Mouse (Mus musculus): Measurements from ENCODE around the gene Rho.

The Rho gene

DNA sequence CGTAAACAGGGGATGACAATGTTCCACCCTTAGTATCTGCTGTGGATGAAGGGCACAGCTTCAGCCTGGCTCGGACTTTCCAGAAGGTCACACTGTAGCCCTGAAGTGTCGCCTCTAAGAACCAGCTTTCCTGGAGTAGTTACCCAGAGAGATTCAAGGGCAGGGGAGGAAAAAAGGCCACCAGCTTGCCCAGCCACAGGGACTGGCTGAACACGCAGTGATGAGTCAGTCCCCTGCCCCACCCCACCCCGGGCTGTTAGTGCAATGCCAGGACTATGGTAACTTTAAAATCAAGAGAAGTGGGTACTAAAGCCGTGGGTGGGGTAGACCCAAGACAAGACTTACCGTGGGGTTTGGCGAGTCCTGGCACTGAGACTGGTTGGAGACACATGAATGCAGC, 44.1 kb downstream of the Rho start:
- no peak for DNase-seq (ENCODE audit: low spot score in 2 of 2)

DNA sequence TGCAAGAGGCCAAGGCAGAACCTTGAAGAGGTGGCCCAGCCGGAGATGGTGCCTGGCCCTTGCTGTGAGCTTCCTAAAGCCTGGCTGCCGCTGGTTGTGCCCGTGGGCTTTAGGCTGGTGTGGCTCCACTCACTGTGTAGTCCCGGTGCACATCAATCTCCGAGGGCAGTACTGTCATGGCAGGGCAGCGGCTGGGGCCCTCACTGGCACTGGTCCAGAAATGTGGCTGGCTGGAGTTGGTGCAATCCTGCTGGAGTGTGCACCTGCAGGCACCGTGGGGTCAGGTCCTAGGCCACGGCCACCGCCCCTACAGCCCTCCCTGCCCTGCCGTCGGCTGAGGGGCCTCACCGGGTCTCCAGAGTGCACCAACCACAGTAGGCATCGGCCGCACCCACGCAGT, 46.3 kb downstream of the Rho start:
- DNase-seq (ENCODE audit: low spot score in 2 of 2) = no peak

DNA sequence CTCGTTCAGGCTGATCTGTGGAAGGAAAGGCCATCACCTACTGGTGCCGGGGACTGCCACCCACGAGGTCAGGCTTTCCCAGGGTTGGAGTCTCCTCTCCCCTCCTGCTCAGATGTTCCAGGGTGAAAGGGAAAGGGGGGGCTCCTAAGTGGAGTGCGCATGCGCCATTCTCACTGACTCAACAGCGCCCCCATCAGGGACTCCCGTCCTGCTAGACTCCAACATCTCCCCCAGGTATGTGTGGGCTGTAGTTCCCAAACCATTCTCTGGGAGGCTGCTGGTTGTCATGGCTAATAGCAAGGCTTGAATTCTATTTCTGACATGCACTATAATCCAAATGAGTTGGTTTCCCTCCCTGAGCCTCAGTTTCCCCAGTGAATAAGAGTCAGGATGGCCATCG, 47.0 kb downstream of the Rho start:
- DNase-seq (ENCODE audit: low spot score in 2 of 2) = no peak

DNA sequence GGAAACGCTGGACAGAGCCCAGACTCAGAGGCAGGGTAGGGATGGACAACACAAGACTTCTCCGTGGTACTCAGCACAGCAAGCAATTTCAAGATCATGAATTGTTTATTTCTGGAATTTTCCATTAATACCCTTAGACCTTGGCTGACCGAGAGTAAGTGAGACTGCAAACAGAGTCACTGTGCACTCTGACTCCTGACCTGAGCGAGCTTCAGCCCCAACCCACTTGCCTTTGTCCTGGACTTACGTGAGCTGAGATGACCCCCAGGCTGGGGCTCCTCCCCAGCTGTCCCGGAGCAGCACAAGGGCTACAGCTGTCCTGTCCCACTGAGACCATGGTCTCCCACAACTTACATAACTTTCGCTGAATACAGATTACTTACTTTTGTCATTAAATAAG, 51.3 kb downstream of the Rho start:
- no peak for DNase-seq (ENCODE audit: low spot score in 2 of 2)

DNA sequence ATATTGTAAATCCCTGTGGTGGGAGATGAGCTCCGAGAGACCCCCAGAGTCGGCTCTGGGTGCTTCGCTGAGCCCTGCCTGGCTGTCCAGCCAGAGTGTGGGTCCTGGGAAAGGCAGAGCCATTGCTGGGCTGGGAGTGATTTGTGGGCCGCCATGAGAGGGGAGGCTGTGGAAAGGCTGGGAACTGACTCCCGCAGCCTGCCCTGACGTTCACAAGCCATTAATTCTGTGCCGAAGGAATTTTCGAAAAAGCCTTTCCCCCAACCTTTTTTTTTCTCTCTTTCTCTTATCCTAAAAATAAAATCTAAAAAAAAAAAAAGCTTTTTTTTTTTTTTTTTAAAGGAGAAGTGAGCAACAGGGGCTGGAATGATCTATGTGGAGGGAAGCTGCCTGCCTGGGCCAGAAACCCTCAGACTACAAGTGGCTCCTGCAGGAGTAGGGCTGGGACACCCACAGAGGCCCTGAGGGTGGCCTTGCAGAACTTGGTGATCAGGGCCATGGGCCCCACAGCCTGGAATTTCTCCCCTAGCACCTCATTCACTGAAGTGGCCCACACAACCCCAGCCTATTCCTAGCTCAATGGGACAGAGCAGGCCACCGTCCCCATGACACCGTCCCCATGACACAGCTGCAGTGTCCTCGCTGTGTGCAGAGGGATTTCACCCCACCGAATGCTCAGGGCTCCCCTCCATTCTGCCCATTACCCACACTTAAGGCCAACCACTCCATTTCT, 51.9 kb downstream of the Rho start:
- no peak for DNase-seq (ENCODE audit: low spot score in 2 of 2)

DNA sequence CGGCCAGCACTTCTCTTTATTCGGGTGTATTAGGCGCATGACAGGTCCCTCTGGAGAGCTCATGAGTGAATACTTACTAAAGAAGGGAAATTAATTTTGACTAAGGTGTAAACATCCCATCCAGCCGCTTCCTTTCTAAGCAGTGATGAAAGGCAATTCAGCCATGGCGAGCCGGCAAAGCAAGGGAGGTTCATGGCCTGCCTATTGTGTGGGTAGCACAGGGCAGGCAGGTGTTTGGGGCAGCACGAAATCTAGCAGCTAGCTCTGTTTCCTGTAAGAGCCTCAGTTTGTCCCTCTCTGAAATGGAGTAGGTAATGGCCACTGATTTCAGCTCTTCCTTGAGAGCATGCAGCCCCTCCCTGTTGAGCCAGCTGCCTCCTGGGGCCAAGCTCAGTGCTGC, 53.0 kb downstream of the Rho start:
- no peak for DNase-seq (ENCODE audit: low spot score in 2 of 2)

DNA sequence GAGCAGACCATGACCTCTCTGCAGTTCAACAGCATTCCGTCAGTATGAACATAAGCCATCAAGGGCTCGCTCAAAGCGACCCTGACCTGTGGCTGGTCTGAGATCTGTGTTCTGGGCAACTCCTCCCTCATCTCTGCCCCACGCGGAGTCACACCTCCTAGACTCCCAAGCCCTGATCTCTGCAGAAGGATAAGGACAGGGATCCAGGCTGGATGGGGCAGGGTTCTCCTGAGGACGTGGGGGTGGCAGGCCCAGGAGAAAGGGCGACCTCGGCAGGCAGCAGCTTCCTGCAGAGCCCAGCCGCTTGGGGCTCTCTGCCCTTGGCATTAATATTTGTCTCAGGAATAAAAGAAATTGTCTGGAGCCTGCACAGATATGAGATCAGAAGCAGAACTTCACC, 54.1 kb downstream of the Rho start:
- DNase-seq (ENCODE audit: low spot score in 2 of 2) = no peak

DNA sequence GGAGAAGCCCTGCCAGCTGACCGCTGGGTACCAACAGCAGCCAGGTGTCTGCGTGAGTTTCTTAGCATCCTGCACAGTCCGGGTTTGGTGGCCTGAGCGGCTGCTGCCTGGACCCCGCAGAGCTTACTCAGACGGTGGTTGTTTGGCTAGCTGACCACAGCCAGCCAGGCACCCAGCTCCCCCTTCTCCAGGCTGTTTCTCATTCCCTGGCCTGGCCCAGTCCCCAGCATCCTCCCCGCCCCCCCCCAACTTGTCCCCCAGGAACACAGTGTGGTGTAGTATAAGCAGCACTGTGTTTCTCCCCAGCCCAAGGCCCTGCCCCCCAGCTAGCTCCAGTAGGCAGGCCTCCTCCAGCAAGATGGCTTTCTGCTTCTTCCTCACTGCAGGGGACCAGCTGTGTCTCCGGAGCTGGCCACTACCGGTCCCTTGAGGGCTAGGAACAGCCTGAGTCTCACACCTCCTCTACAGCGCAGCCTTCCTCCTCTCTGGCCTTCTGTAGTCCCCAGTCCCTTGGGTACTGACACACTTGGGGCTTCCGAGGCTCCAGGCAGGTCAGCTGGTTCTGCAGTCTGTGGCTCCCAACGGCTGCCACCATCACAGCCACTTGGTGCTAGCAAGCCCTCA, 55.0 kb downstream of the Rho start:
- no peak for DNase-seq (ENCODE audit: low spot score in 2 of 2)

DNA sequence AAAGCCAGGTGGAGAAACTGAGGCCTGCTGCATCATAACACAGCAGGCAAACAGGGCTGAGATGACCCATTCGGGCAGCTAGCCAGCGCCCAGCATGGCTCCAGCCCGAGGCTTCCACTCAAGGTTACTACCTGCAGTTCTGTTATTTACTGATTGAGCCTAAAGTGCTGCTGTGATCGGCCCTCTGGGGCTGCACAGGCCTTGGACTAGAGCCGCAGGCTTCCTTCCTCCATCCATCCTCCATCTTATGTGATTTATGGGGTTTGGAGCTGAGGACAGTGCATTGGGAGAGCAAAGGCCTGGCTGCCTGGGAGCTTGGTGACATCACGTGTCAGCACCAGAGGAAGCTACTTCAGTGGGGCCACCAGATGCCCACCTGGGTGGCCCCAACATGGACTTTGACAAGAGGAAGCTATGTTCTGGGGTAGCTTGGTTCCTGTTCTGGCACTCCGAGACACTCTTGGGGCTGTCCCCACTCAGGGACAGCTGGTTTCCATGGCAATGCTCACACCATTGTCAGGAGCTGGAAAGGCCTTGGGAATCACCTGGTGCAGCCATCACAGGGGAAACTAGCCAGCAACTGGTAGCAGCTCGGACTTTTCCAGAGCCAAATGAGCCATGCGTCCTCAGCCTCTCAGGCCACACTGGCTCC, 55.7 kb downstream of the Rho start:
- DNase-seq (ENCODE audit: low spot score in 2 of 2) = no peak

DNA sequence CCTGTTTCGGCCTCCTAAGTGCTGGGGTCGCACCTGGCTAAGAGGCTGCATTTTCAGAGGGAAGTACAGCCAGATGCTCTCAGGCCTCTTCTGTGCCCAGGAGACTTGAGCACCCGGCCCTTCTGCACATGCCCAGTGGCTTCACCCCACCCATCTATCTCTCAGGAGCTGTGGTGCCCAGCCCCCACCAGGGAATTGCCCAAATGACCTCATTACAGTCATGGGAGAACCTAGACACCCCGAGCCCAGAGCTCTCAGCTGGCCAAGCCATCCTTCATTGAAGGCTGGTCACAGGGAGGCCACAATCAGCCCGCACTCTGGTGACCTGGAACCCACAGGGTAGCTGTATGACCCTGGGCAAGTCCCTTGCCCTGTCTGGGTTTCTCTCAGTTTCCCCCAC, 57.5 kb downstream of the Rho start:
- no peak for DNase-seq (ENCODE audit: low spot score in 2 of 2)

DNA sequence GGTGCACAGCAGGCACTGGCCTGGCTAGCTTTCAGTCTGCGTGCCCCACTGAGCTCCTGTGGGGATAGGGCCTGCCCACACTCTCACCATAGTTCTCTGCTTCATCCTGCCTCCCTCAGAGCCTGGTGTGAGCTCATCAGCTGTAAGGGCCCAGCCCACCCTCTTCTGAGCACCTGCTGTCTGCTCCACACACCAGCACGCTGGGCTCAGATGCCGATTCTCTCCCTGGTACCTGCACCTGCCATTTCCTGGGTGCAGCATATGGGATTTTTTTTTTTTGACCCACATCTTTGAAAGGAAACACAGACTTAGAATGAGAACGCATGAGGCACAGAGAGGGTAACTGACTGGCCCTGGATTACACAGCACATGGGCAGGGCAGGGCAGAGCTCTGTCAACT, 58.1 kb downstream of the Rho start:
- peak in 1 of 2 experiments; percentile 74 for DNase-seq (ENCODE audit: low spot score in 2 of 2)
